In the genomic region with DNA sequence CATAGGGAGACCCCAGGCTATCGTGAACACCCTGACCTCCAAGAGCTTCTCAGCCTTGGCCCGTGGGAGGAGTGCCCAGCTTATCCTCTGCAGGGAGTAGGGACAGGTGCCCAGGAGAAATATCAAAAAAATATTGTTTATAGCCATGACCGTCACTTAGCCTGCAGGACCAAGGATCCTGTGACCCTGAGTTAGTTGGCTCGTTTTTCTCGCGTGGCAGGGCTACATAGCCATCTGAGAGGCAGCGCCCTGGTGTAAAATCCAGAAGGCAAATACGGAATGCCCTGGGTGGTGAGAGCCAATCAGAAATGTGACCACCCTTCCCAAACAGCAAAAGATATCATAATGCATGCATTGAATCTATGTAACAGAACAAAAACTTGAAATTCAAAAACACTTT, we compare ENCODE assay signal across 17 mouse cellular contexts. TPM values are rescaled to one million over a fixed set of nuclear protein-coding genes. Genes with fewer than 3 reads are reported as not detected.
"Had no signal": no experiment of that assay in that cellular context is flagged by ENCODE, and none has a peak within 500 bp of the region (broad histone marks: within the 10 kb centered on the region; RNA-seq: fewer than 3 reads in every experiment).

No protein-coding gene starts in this region.

- DNase-seq: left cerebral cortex, postnatal 4 days; liver; liver, embryonic 13.5 days; liver, postnatal 0 days; lung, adult 18-20 months; lung, adult 2 months; lung, embryonic 14.5 days; lung, postnatal 10 days; lung, postnatal 14 days; lung, postnatal 36 days; lung, postnatal 4 days; midbrain, embryonic 14.5 days had no signal

RNA-seq across cellular contexts. Expression of a gene that starts 8.7 kb away (rescaled TPM):
- total RNA-seq: megakaryocyte progenitor cell, adult 5-6 weeks; megakaryocyte, adult 5-6 weeks; megakaryocyte-erythroid progenitor cell, adult 5-6 weeks; monocyte, adult 5-6 weeks had no signal
- polyA plus RNA-seq: macrophage had no signal
